Mouse (Mus musculus): ENCODE measurements around the gene Pfkfb3. TPM values are rescaled to one million over a fixed set of nuclear protein-coding genes. Genes with fewer than 3 reads are reported as not detected.

The Pfkfb3 gene
- total RNA-seq, 1 experiment = 19.6 TPM

- TF ChIP-seq CHD2 (IDR thresholded peaks at IDR 0.05; ENCODE audit: low read depth, low read length) = no peak
- TF ChIP-seq MAFK (IDR thresholded peaks at IDR 0.05; ENCODE audit: insufficient read depth, low read depth, low read length) = no peak
- no peak for TF ChIP-seq ZC3H11A (IDR thresholded peaks at IDR 0.05; ENCODE audit: borderline replicate concordance, low read depth, low read length)
- TF ChIP-seq ZNF384 (IDR thresholded peaks at IDR 0.05; ENCODE audit: low read depth, low read length) = no peak
- no peak for TF ChIP-seq HCFC1 (IDR thresholded peaks at IDR 0.05; ENCODE audit: borderline replicate concordance, insufficient read depth, low read length)
- Histone ChIP-seq H3K9ac (ENCODE audit: insufficient read depth, low read depth, low read length, poor library complexity, severe bottlenecking) (no peak overlapping the region), H3K27ac (ENCODE audit: insufficient read depth, low read depth, low read length, poor library complexity, severe bottlenecking) (no peak overlapping the region), H3K4me1 (ENCODE audit: control insufficient read depth in 2 of 2, insufficient read depth in 2 of 2, low read length in 2 of 2, poor library complexity in 1 of 2) (no peaks in the 10 kb centered on the region), H3K4me3 (ENCODE audit: insufficient read depth in 1 of 2, low read depth in 1 of 2, low read length in 2 of 2, poor library complexity in 1 of 2, severe bottlenecking in 1 of 2) (no peak overlapping the region), H3K36me3 (ENCODE audit: control insufficient read depth, insufficient read depth, low read length, poor library complexity, severe bottlenecking) (no peaks in the 10 kb centered on the region), H3K9me3 (ENCODE audit: control insufficient read depth, insufficient read depth, low read depth, low read length) (no peaks in the 10 kb centered on the region)
- in situ Hi-C loops (cut with MboI; ENCODE audit: low sequenced_read_pairs in 2 of 2, unreplicated experiment in 2 of 2) = no loop called here
- DNase-seq (ENCODE audit: low read depth, low spot score) = no peak
Observed at GRCm38 (mm10) chr2:11441864-11442263, 112.0 kb downstream of the Pfkfb3 start.

GRCm38 (mm10) chr2:11438231-11438954 lies 115.5 kb downstream of the Pfkfb3 start:
- Histone ChIP-seq H3K9ac (ENCODE audit: insufficient read depth, low read depth, low read length, poor library complexity, severe bottlenecking) (no peak overlapping the region), H3K27ac (ENCODE audit: insufficient read depth, low read depth, low read length, poor library complexity, severe bottlenecking) (no peak overlapping the region), H3K4me1 (ENCODE audit: control insufficient read depth in 2 of 2, insufficient read depth in 2 of 2, low read length in 2 of 2, poor library complexity in 1 of 2) (no peaks in the 10 kb centered on the region), H3K36me3 (ENCODE audit: control insufficient read depth, insufficient read depth, low read length, poor library complexity, severe bottlenecking) (no peaks in the 10 kb centered on the region), H3K9me3 (ENCODE audit: control insufficient read depth, insufficient read depth, low read depth, low read length) (no peaks in the 10 kb centered on the region), H3K4me3 (ENCODE audit: insufficient read depth in 1 of 2, low read depth in 1 of 2, low read length in 2 of 2, poor library complexity in 1 of 2, severe bottlenecking in 1 of 2) (no peak overlapping the region)
- no peak for TF ChIP-seq MAFK (IDR thresholded peaks at IDR 0.05; ENCODE audit: insufficient read depth, low read depth, low read length)
- in situ Hi-C loops (cut with MboI; ENCODE audit: low sequenced_read_pairs in 2 of 2, unreplicated experiment in 2 of 2) = no loop called here
- no peak for DNase-seq (ENCODE audit: low read depth, low spot score)

- no peaks in the 10 kb centered on the region for H3K9me3 ChIP-seq (ENCODE audit: control insufficient read depth, insufficient read depth, low read depth, low read length)
- in situ Hi-C loops (cut with MboI; ENCODE audit: low sequenced_read_pairs in 2 of 2, unreplicated experiment in 2 of 2) = no loop called here
- no peak for DNase-seq (ENCODE audit: low read depth, low spot score)
- no peak overlapping the region for H3K4me3 ChIP-seq (ENCODE audit: insufficient read depth in 1 of 2, low read depth in 1 of 2, low read length in 2 of 2, poor library complexity in 1 of 2, severe bottlenecking in 1 of 2)
- no peak overlapping the region for H3K27ac ChIP-seq (ENCODE audit: insufficient read depth, low read depth, low read length, poor library complexity, severe bottlenecking)
- no peaks in the 10 kb centered on the region; a peak in 1 of 4 replicates for H3K4me1 ChIP-seq (ENCODE audit: control insufficient read depth in 2 of 2, insufficient read depth in 2 of 2, low read length in 2 of 2, poor library complexity in 1 of 2)
- no peaks in the 10 kb centered on the region for H3K36me3 ChIP-seq (ENCODE audit: control insufficient read depth, insufficient read depth, low read length, poor library complexity, severe bottlenecking)
- H3K9ac ChIP-seq (ENCODE audit: insufficient read depth, low read depth, low read length, poor library complexity, severe bottlenecking) = no peak overlapping the region
- TF ChIP-seq ZC3H11A (IDR thresholded peaks at IDR 0.05; ENCODE audit: borderline replicate concordance, low read depth, low read length) (no peak), MAFK (IDR thresholded peaks at IDR 0.05; ENCODE audit: insufficient read depth, low read depth, low read length) (no peak), ZNF384 (IDR thresholded peaks at IDR 0.05; ENCODE audit: low read depth, low read length) (no peak), HCFC1 (IDR thresholded peaks at IDR 0.05; ENCODE audit: borderline replicate concordance, insufficient read depth, low read length) (no peak), CHD2 (IDR thresholded peaks at IDR 0.05; ENCODE audit: low read depth, low read length) (no peak)
Observed at GRCm38 (mm10) chr2:11436353-11436752, 117.5 kb downstream of the Pfkfb3 start.

GRCm38 (mm10) chr2:11433353-11433752 lies 120.5 kb downstream of the Pfkfb3 start:
- Histone ChIP-seq H3K9ac (ENCODE audit: insufficient read depth, low read depth, low read length, poor library complexity, severe bottlenecking) (no peak overlapping the region), H3K27ac (ENCODE audit: insufficient read depth, low read depth, low read length, poor library complexity, severe bottlenecking) (no peak overlapping the region), H3K4me1 (ENCODE audit: control insufficient read depth in 2 of 2, insufficient read depth in 2 of 2, low read length in 2 of 2, poor library complexity in 1 of 2) (peaks cover 0 to 2% of the 10 kb centered on the region in 2 experiments; a peak in 2 of 4 replicates), H3K9me3 (ENCODE audit: control insufficient read depth, insufficient read depth, low read depth, low read length) (no peaks in the 10 kb centered on the region), H3K4me3 (ENCODE audit: insufficient read depth in 1 of 2, low read depth in 1 of 2, low read length in 2 of 2, poor library complexity in 1 of 2, severe bottlenecking in 1 of 2) (no peak overlapping the region), H3K36me3 (ENCODE audit: control insufficient read depth, insufficient read depth, low read length, poor library complexity, severe bottlenecking) (no peaks in the 10 kb centered on the region)
- in situ Hi-C loops (cut with MboI; ENCODE audit: low sequenced_read_pairs in 2 of 2, unreplicated experiment in 2 of 2) = no loop called here
- TF ChIP-seq CHD2 (IDR thresholded peaks at IDR 0.05; ENCODE audit: low read depth, low read length) (no peak), MAFK (IDR thresholded peaks at IDR 0.05; ENCODE audit: insufficient read depth, low read depth, low read length) (no peak), ZNF384 (IDR thresholded peaks at IDR 0.05; ENCODE audit: low read depth, low read length) (no peak), ZC3H11A (IDR thresholded peaks at IDR 0.05; ENCODE audit: borderline replicate concordance, low read depth, low read length) (no peak), HCFC1 (IDR thresholded peaks at IDR 0.05; ENCODE audit: borderline replicate concordance, insufficient read depth, low read length) (no peak)
- DNase-seq (ENCODE audit: low read depth, low spot score) = no peak

- TF ChIP-seq ZNF384 (IDR thresholded peaks at IDR 0.05; ENCODE audit: low read depth, low read length) (no peak), MAFK (IDR thresholded peaks at IDR 0.05; ENCODE audit: insufficient read depth, low read depth, low read length) (peak; percentile 57)
- Histone ChIP-seq H3K4me1 (ENCODE audit: control insufficient read depth in 2 of 2, insufficient read depth in 2 of 2, low read length in 2 of 2, poor library complexity in 1 of 2) (peaks cover 0 to 2% of the 10 kb centered on the region in 2 experiments; a peak in 2 of 4 replicates), H3K4me3 (ENCODE audit: insufficient read depth in 1 of 2, low read depth in 1 of 2, low read length in 2 of 2, poor library complexity in 1 of 2, severe bottlenecking in 1 of 2) (no peak overlapping the region), H3K9me3 (ENCODE audit: control insufficient read depth, insufficient read depth, low read depth, low read length) (no peaks in the 10 kb centered on the region), H3K36me3 (ENCODE audit: control insufficient read depth, insufficient read depth, low read length, poor library complexity, severe bottlenecking) (no peaks in the 10 kb centered on the region), H3K9ac (ENCODE audit: insufficient read depth, low read depth, low read length, poor library complexity, severe bottlenecking) (no peak overlapping the region), H3K27ac (ENCODE audit: insufficient read depth, low read depth, low read length, poor library complexity, severe bottlenecking) (no peak overlapping the region)
- in situ Hi-C loops (cut with MboI; ENCODE audit: low sequenced_read_pairs in 2 of 2, unreplicated experiment in 2 of 2) = no loop called here
- DNase-seq (ENCODE audit: low read depth, low spot score) = peak; percentile 39
Observed at GRCm38 (mm10) chr2:11429538-11429937, 124.3 kb downstream of the Pfkfb3 start.
